Mouse (Mus musculus) embryonic fibroblast, embryonic 13.5 days (primary cell): Measurements from ENCODE around the gene C9orf72.

Experiments used
- CTCF ChIP-seq: IDR thresholded peaks from 2 replicates; pipeline ENCODE4 v1.5.1; 2011; ENCODE audit warnings: mild to moderate bottlenecking, control low read depth, low read length, moderate library complexity, borderline replicate concordance; ENCODE audit not compliant: insufficient read depth
- POLR2A ChIP-seq: IDR thresholded peaks from 2 replicates; pipeline ENCODE4 v1.6.1; 2011; ENCODE audit warnings: low read depth, mild to moderate bottlenecking, control low read depth, low read length, moderate library complexity

DNA sequence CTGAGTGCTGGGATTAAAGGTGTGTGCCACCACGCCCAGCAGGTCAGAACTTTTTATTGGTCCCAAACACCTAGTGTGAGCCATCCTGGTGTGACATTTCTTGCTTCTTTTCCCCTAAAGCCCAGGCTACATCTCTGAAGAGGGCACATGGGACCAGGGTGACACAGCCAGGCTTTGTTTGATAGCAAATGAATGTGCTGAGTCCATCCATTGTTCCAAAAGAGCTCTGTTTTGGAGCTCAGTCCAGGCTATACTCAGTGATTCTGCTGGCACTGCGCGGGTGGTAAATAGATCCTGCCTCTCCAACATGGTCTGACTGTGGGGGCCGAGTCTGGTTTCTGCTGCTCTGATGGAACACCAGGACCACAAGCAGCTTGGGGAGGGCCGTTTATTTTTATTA lies 58.1 kb downstream of the C9orf72 start:
- TF ChIP-seq CTCF (no peak), POLR2A (no peak)
